In genomic region chr6:85862565-85862964, GRCm38 (mm10) we compare ENCODE assay signal across 26 mouse cellular contexts. TPM values are rescaled to one million over a fixed set of nuclear protein-coding genes. Genes with fewer than 3 reads are reported as not detected.
DNase-seq lines count a peak whose midpoint lies in the region; ATAC-seq and TF ChIP-seq lines count a peak whose summit lies in the region.
"Had no signal": no experiment of that assay in that cellular context is flagged by ENCODE, and none has a peak within 500 bp of the region (broad histone marks: within the 10 kb centered on the region; RNA-seq: fewer than 3 reads in every experiment).

No protein-coding gene starts in this region.

- 0 out of 2 replicates have a peak, but pooled peaks cover under 1% of the 10 kb centered on the region for H3K79me2 ChIP-seq in liver, adult 2 months (ENCODE audit: control insufficient read depth, insufficient read depth, low read length)

- no peaks in the 10 kb centered on the region for H3K27me3 ChIP-seq in liver, adult 2 months (ENCODE audit: control insufficient read depth, insufficient read depth, low read length)
- no peaks in the 10 kb centered on the region for H3K27me3 ChIP-seq in liver, embryonic 11.5 days (replicated peaks; ENCODE audit: control insufficient read depth, insufficient read depth, low read length)
- H3K27me3 ChIP-seq: lung, embryonic 15.5 days; neural tube, embryonic 15.5 days had no signal

- TF ChIP-seq CTCF in liver, adult 2 months (IDR thresholded peaks at IDR 0.05; ENCODE audit: low read depth, low read length), result no peak

- H3K36me3 ChIP-seq in liver, adult 2 months (ENCODE audit: control insufficient read depth, insufficient read depth, low read length), result 0 out of 2 replicates have a peak, but pooled peaks cover 2% of the 10 kb centered on the region
- no peaks in the 10 kb centered on the region for H3K36me3 ChIP-seq in liver, embryonic 11.5 days (ENCODE audit: control insufficient read depth, insufficient read depth, low read length)
- H3K36me3 ChIP-seq: forebrain, embryonic 10.5 days; heart, embryonic 13.5 days; limb, embryonic 12.5 days; lung, embryonic 15.5 days; neural tube, embryonic 15.5 days had no signal

- H3K27ac ChIP-seq in liver, adult 2 months (replicated peaks; ENCODE audit: insufficient read depth, low read depth, low read length), result peak overlapping the region; percentile 35
- H3K27ac ChIP-seq in liver, embryonic 11.5 days (ENCODE audit: low read depth, low read length), result no peak overlapping the region
- H3K27ac ChIP-seq: forebrain, embryonic 10.5 days; heart, embryonic 13.5 days; hindbrain, postnatal 0 days; kidney, postnatal 0 days; limb, embryonic 12.5 days; liver, embryonic 14.5 days; lung, embryonic 15.5 days; neural tube, embryonic 15.5 days; stomach, postnatal 0 days had no signal

- H3K4me2 ChIP-seq in liver, embryonic 11.5 days, result no peak overlapping the region
- H3K4me2 ChIP-seq: heart, embryonic 13.5 days; limb, embryonic 12.5 days; lung, embryonic 15.5 days; neural tube, embryonic 15.5 days had no signal

- intact Hi-C loops in heart, postnatal 10 days (cut with DNase I), result no loop called here
- intact Hi-C loops in heart, postnatal 25 days (cut with DNase I), result no loop called here

- H3K9ac ChIP-seq in liver, adult 2 months (ENCODE audit: low read depth, low read length), result no peak overlapping the region
- H3K9ac ChIP-seq in liver, embryonic 11.5 days (ENCODE audit: low read depth, low read length), result no peak overlapping the region
- H3K9ac ChIP-seq: heart, embryonic 13.5 days; limb, embryonic 12.5 days; liver, embryonic 14.5 days; lung, embryonic 15.5 days; neural tube, embryonic 15.5 days had no signal

- 12% methylated on average over 3 of the region's 3 CpGs for whole genome bisulfite sequencing in liver, adult 2 months
- WGBS in liver, embryonic 11.5 days, result 74% methylated on average over 3 of the region's 3 CpGs

- H3K4me1 ChIP-seq in liver, adult 2 months (ENCODE audit: control insufficient read depth, insufficient read depth, low read length), result peaks cover 20% of the 10 kb centered on the region
- no peaks in the 10 kb centered on the region for H3K4me1 ChIP-seq in liver, embryonic 11.5 days (replicated peaks; ENCODE audit: control insufficient read depth, insufficient read depth, low read length)
- H3K4me1 ChIP-seq: forebrain, embryonic 10.5 days; heart, embryonic 13.5 days; limb, embryonic 12.5 days; lung, embryonic 15.5 days had no signal

- no peak for ATAC-seq in liver, embryonic 11.5 days (replicated peaks; ENCODE audit: low FRiP score)
- ATAC-seq: hindbrain, postnatal 0 days; midbrain, embryonic 16.5 days had no signal

- H3K4me3 ChIP-seq in liver, adult 2 months (ENCODE audit: insufficient read depth, low read depth, low read length), result no peak overlapping the region
- H3K4me3 ChIP-seq in liver, embryonic 11.5 days (ENCODE audit: low read depth, low read length), result no peak overlapping the region
- H3K4me3 ChIP-seq: forebrain, embryonic 10.5 days; heart, embryonic 13.5 days; limb, embryonic 12.5 days; lung, embryonic 15.5 days; neural tube, embryonic 15.5 days had no signal

- no peaks in the 10 kb centered on the region for H3K9me3 ChIP-seq in liver, embryonic 11.5 days (ENCODE audit: control insufficient read depth, low read length)
- H3K9me3 ChIP-seq: forebrain, embryonic 10.5 days; heart, embryonic 13.5 days; limb, embryonic 12.5 days; lung, embryonic 15.5 days; neural tube, embryonic 15.5 days had no signal

- peak; percentile 17 to 20 for DNase-seq in heart, postnatal 10 days
- no peak for DNase-seq in heart, postnatal 25 days (ENCODE audit: low spot score)
- DNase-seq in liver, adult 2 months (ENCODE audit: extremely low read depth, low read depth, low spot score), result peak; percentile 89
- no peak for DNase-seq in liver, embryonic 11.5 days (ENCODE audit: low spot score)
- peak; percentile 53 to 58 for DNase-seq in kidney, postnatal 25 days
- no peak for DNase-seq in T-cell, adult 2 months (ENCODE audit: low spot score)
- DNase-seq in cerebellum, postnatal 25 days, result no peak
- DNase-seq: cerebellum, adult 2 months; lung, postnatal 4 days; retina, postnatal 1 day; thymus, postnatal 4 days had no signal

- TF ChIP-seq POLR2A in liver, adult 2 months (IDR thresholded peaks at IDR 0.05; ENCODE audit: extremely low read depth, insufficient read depth, low read length), result no peak

RNA-seq across cellular contexts. Expression of gene Nat8f2, which starts 6.4 kb away (rescaled TPM):
- not detected for total RNA-seq in heart, postnatal 10 days (2021)
- total RNA-seq in heart, postnatal 25 days (2021), result not detected
- total RNA-seq in liver, adult 2 months (2014; rRNA removed), result 524 and 612 TPM in 2 replicates
- polyA plus RNA-seq in liver, adult 2 months (2012; rRNA removed), result 256 and 307 TPM in 2 replicates
- polyA plus RNA-seq in liver, embryonic 11.5 days (2014; fragmentation: Nextera tagmentation; extraction: Ambion mirVana), result not detected in 2 replicates
- total RNA-seq: CH12.LX; hematopoietic stem cell, adult 5-6 weeks; hindbrain, postnatal 0 days had no signal
- polyA plus RNA-seq: forebrain, embryonic 10.5 days; heart, embryonic 13.5 days; hindbrain, postnatal 0 days; limb, embryonic 12.5 days; liver, embryonic 14.5 days; neural tube, embryonic 15.5 days; stomach, postnatal 0 days had no signal

RNA-seq across cellular contexts. Expression of gene Nat8, which starts 30.7 kb away (rescaled TPM):
- not detected for total RNA-seq in heart, postnatal 10 days (2021)
- total RNA-seq in heart, postnatal 25 days (2021), result not detected
- 0.18 and 0.27 TPM in 2 replicates for total RNA-seq in liver, adult 2 months (2014; rRNA removed)
- 1.2 and 3.4 TPM in 2 replicates for polyA plus RNA-seq in liver, adult 2 months (2012; rRNA removed)
- polyA plus RNA-seq in liver, embryonic 11.5 days (2014; fragmentation: Nextera tagmentation; extraction: Ambion mirVana), result not detected in 2 replicates
- total RNA-seq: CH12.LX; gastrocnemius, adult 18-20 months; hematopoietic stem cell, adult 5-6 weeks; hindbrain, postnatal 0 days; MEL had no signal
- polyA plus RNA-seq: forebrain, embryonic 10.5 days; heart, embryonic 13.5 days; limb, embryonic 12.5 days; lung, embryonic 15.5 days; neural tube, embryonic 15.5 days; stomach, postnatal 0 days had no signal

RNA-seq across cellular contexts. Expression of gene Nat8f5, which starts 41.8 kb away (rescaled TPM):
- not detected for total RNA-seq in heart, postnatal 10 days (2021)
- total RNA-seq in heart, postnatal 25 days (2021), result not detected
- total RNA-seq in liver, adult 2 months (2014; rRNA removed), result 0.18 and 0.27 TPM in 2 replicates
- polyA plus RNA-seq in liver, adult 2 months (2012; rRNA removed), result 0.53 and 2.7 TPM in 2 replicates
- polyA plus RNA-seq in liver, embryonic 11.5 days (2014; fragmentation: Nextera tagmentation; extraction: Ambion mirVana), result not detected in 2 replicates
- total RNA-seq: CH12.LX; gastrocnemius, adult 18-20 months; hematopoietic stem cell, adult 5-6 weeks; MEL had no signal
- polyA plus RNA-seq: forebrain, embryonic 10.5 days; gonadal fat pad, adult 2 months; heart, embryonic 13.5 days; limb, embryonic 12.5 days; liver, embryonic 14.5 days; lung, embryonic 15.5 days had no signal

RNA-seq across cellular contexts. Expression of gene Nat8f6, which starts 41.8 kb away (rescaled TPM):
- under 1 TPM in 1 of 2 experiments, not detected in 1; 0.30 TPM for total RNA-seq in heart, postnatal 10 days (2021)
- total RNA-seq in heart, postnatal 25 days (2021), result not detected
- total RNA-seq in liver, adult 2 months (2014; rRNA removed), result not detected in 2 replicates
- 0.28 and 0.57 TPM in 2 replicates for polyA plus RNA-seq in liver, adult 2 months (2012; rRNA removed)
- not detected in 2 replicates for polyA plus RNA-seq in liver, embryonic 11.5 days (2014; fragmentation: Nextera tagmentation; extraction: Ambion mirVana)
- total RNA-seq: CH12.LX; gastrocnemius, adult 18-20 months; hematopoietic stem cell, adult 5-6 weeks; hindbrain, postnatal 0 days; MEL had no signal
- polyA plus RNA-seq: forebrain, embryonic 10.5 days; gonadal fat pad, adult 2 months; hindbrain, postnatal 0 days; limb, embryonic 12.5 days; liver, embryonic 14.5 days; lung, embryonic 15.5 days; midbrain, embryonic 16.5 days; neural tube, embryonic 15.5 days; stomach, postnatal 0 days had no signal

RNA-seq across cellular contexts. Expression of gene Nat8f4, which starts 42.1 kb away (rescaled TPM):
- total RNA-seq in heart, postnatal 10 days (2021), result 1 to 10 TPM in 1 of 2 experiments, under 1 TPM in 1; 0.98 to 1.1 TPM
- total RNA-seq in heart, postnatal 25 days (2021), result under 1 TPM; 0.73 to 0.91 TPM
- total RNA-seq in liver, adult 2 months (2014; rRNA removed), result 4.4 and 4.5 TPM in 2 replicates
- polyA plus RNA-seq in liver, adult 2 months (2012; rRNA removed), result 2.9 and 3.5 TPM in 2 replicates
- 1.9 TPM in 2 replicates for polyA plus RNA-seq in liver, embryonic 11.5 days (2014; fragmentation: Nextera tagmentation; extraction: Ambion mirVana)

Comparison
In these comparisons a context has a peak if more than half of its experiments do, and no peak if none do; other contexts are left out.
1. DNase-seq: peak in heart, postnatal 10 days (2 of 2), liver, adult 2 months (single experiment) and kidney, postnatal 25 days (2 of 2); none in heart, postnatal 25 days (single experiment), liver, embryonic 11.5 days (single experiment), T-cell, adult 2 months (single experiment) and cerebellum, postnatal 25 days (0 of 2).
2. RNA of gene Nat8f2, which starts 6.4 kb away (total RNA-seq): 524 to 612 TPM in liver, adult 2 months; not detected in heart, postnatal 25 days and not detected in heart, postnatal 10 days; every median in the first group is over 100 times any median in the second.